ENCODE assay signal across 9 mouse cellular contexts in genomic region chr13:38580601-38581457, GRCm38 (mm10). TPM values are rescaled to one million over a fixed set of nuclear protein-coding genes. Genes with fewer than 3 reads are reported as not detected.
DNase-seq lines count a peak whose midpoint lies in the region; ATAC-seq lines count a peak whose summit lies in the region.
"Had no signal": no experiment of that assay in that cellular context is flagged by ENCODE, and none has a peak within 500 bp of the region (broad histone marks: within the 10 kb centered on the region; RNA-seq: fewer than 3 reads in every experiment).

No protein-coding gene starts in this region.

- 77% methylated on average over 11 of the region's 11 CpGs for WGBS in midbrain, embryonic 10.5 days
- 71% methylated on average over 11 of the region's 11 CpGs for WGBS in midbrain, embryonic 15.5 days
- 70% methylated on average over 11 of the region's 11 CpGs for WGBS in limb, embryonic 10.5 days

- H3K4me2 ChIP-seq in midbrain, embryonic 15.5 days: no peak overlapping the region
- H3K4me2 ChIP-seq: embryonic facial prominence, embryonic 13.5 days had no signal

- H3K27me3 ChIP-seq in midbrain, embryonic 10.5 days (ENCODE audit: low read depth, poor library complexity, severe bottlenecking): no peaks in the 10 kb centered on the region
- no peaks in the 10 kb centered on the region for H3K27me3 ChIP-seq in midbrain, embryonic 15.5 days (replicated peaks)
- H3K27me3 ChIP-seq in limb, embryonic 10.5 days (ENCODE audit: low read depth, poor library complexity, severe bottlenecking): no peaks in the 10 kb centered on the region
- H3K27me3 ChIP-seq: embryonic facial prominence, embryonic 13.5 days had no signal

- DNase-seq in midbrain, embryonic 10.5 days (ENCODE audit: low spot score): peak; percentile 34
- peak; percentile 84 for DNase-seq in adrenal gland, postnatal 14 days
- DNase-seq in heart, postnatal 4 days: peak; percentile 81
- peak; percentile 42 for DNase-seq in limb, embryonic 10.5 days (ENCODE audit: low spot score)
- DNase-seq in natural killer cell, adult 2 months (ENCODE audit: low spot score in 2 of 2): peak; percentile 13 to 43
- DNase-seq in thymus, postnatal 0 days (ENCODE audit: low spot score): peak; percentile 51

- no peaks in the 10 kb centered on the region for H3K9me3 ChIP-seq in midbrain, embryonic 10.5 days (replicated peaks)
- H3K9me3 ChIP-seq in midbrain, embryonic 15.5 days: no peaks in the 10 kb centered on the region
- H3K9me3 ChIP-seq in limb, embryonic 10.5 days (replicated peaks): no peaks in the 10 kb centered on the region
- H3K9me3 ChIP-seq: embryonic facial prominence, embryonic 13.5 days had no signal

- H3K27ac ChIP-seq in midbrain, embryonic 10.5 days (replicated peaks): no peak overlapping the region
- H3K27ac ChIP-seq in midbrain, embryonic 15.5 days: no peak overlapping the region
- H3K27ac ChIP-seq in limb, embryonic 10.5 days: no peak overlapping the region
- H3K27ac ChIP-seq: embryonic facial prominence, embryonic 13.5 days had no signal

- no peaks in the 10 kb centered on the region for H3K4me1 ChIP-seq in midbrain, embryonic 10.5 days
- H3K4me1 ChIP-seq in midbrain, embryonic 15.5 days: no peaks in the 10 kb centered on the region
- H3K4me1 ChIP-seq in limb, embryonic 10.5 days: no peaks in the 10 kb centered on the region

- no peak overlapping the region for H3K4me3 ChIP-seq in midbrain, embryonic 10.5 days
- H3K4me3 ChIP-seq in midbrain, embryonic 15.5 days: no peak overlapping the region
- H3K4me3 ChIP-seq in limb, embryonic 10.5 days: no peak overlapping the region
- H3K4me3 ChIP-seq: embryonic facial prominence, embryonic 13.5 days had no signal

- ATAC-seq in midbrain, embryonic 15.5 days (replicated peaks): no peak
- peak; percentile 64 for ATAC-seq in erythroblast, adult 5-6 weeks (replicated peaks; ENCODE audit: low FRiP score, poor library complexity, severe bottlenecking)

- no peaks in the 10 kb centered on the region for H3K36me3 ChIP-seq in midbrain, embryonic 10.5 days
- H3K36me3 ChIP-seq in midbrain, embryonic 15.5 days (replicated peaks): no peaks in the 10 kb centered on the region
- no peaks in the 10 kb centered on the region for H3K36me3 ChIP-seq in limb, embryonic 10.5 days
- H3K36me3 ChIP-seq: embryonic facial prominence, embryonic 13.5 days had no signal

- H3K9ac ChIP-seq in midbrain, embryonic 15.5 days: no peak overlapping the region
- H3K9ac ChIP-seq: embryonic facial prominence, embryonic 13.5 days had no signal

RNA-seq across cellular contexts. Expression of gene Txndc5, which starts 52.2 kb away (rescaled TPM):
- 131 and 155 TPM in 2 replicates for polyA plus RNA-seq in midbrain, embryonic 10.5 days (2016; fragmentation: Nextera tagmentation; extraction: Ambion mirVana)
- polyA plus RNA-seq in midbrain, embryonic 15.5 days (2015; fragmentation: Nextera tagmentation; extraction: Ambion mirVana): 82.2 and 89.0 TPM in 2 replicates
- total RNA-seq in adrenal gland, postnatal 14 days (2021): 124 and 125 TPM in 2 replicates
- 9.4 and 20.2 TPM in 2 replicates for total RNA-seq in erythroblast, adult 5-6 weeks (2015; ENCODE audit: low replicate concordance)
- total RNA-seq in erythroblast, adult 5-6 weeks (2017; ENCODE audit: low replicate concordance): 7.9 and 9.7 TPM in 2 replicates
- total RNA-seq in heart, postnatal 4 days (2021): 10 to 100 TPM; 91.8 to 99.1 TPM
- 188 TPM in 2 replicates for polyA plus RNA-seq in limb, embryonic 10.5 days (2016; fragmentation: Nextera tagmentation; extraction: Ambion mirVana)
- 53.4 and 53.7 TPM in 2 replicates for polyA plus RNA-seq in thymus, postnatal 0 days (2015; fragmentation: Nextera tagmentation; extraction: Ambion mirVana)

RNA-seq across cellular contexts. Expression of gene Bloc1s5, which starts 54.1 kb away (rescaled TPM):
- 26.7 and 27.8 TPM in 2 replicates for polyA plus RNA-seq in midbrain, embryonic 10.5 days (2016; fragmentation: Nextera tagmentation; extraction: Ambion mirVana)
- 21.0 and 24.4 TPM in 2 replicates for polyA plus RNA-seq in midbrain, embryonic 15.5 days (2015; fragmentation: Nextera tagmentation; extraction: Ambion mirVana)
- total RNA-seq in adrenal gland, postnatal 14 days (2021): 13.8 and 17.9 TPM in 2 replicates
- 0.38 and 1.3 TPM in 2 replicates for total RNA-seq in erythroblast, adult 5-6 weeks (2015; ENCODE audit: low replicate concordance)
- total RNA-seq in erythroblast, adult 5-6 weeks (2017; ENCODE audit: low replicate concordance): 3.2 and 11.2 TPM in 2 replicates
- 10 to 100 TPM; 12.3 to 12.8 TPM for total RNA-seq in heart, postnatal 4 days (2021)
- polyA plus RNA-seq in limb, embryonic 10.5 days (2016; fragmentation: Nextera tagmentation; extraction: Ambion mirVana): 20.7 and 23.5 TPM in 2 replicates
- 9.8 and 10.1 TPM in 2 replicates for polyA plus RNA-seq in thymus, postnatal 0 days (2015; fragmentation: Nextera tagmentation; extraction: Ambion mirVana)

Comparison
In these comparisons a context has a peak if more than half of its experiments do, and no peak if none do; other contexts are left out.
1. DNase-seq: peak in every context shown above with its lines; median percentile 84 in adrenal gland, postnatal 14 days; 81 in heart, postnatal 4 days; 51 in thymus, postnatal 0 days; 42 in limb, embryonic 10.5 days; 34 in midbrain, embryonic 10.5 days; 28 in natural killer cell, adult 2 months.